Mouse (Mus musculus) embryonic facial prominence, embryonic 10.5 days (tissue): ENCODE results near the gene Olfr1274-ps. TPM values are rescaled to one million over a fixed set of nuclear protein-coding genes. Genes with fewer than 3 reads are reported as not detected.

Source experiments
- DNase-seq: peaks from one replicate; pipeline ENCODE4 v3.0.0-alpha.2; 2017; ENCODE audit warnings: low spot score
- H3K27ac ChIP-seq: fragments of 300-500 bp; sonication (generic); replicated peaks from 2 replicates; pipeline ENCODE4 v1.5.1; 2016; ENCODE audit warnings: mild to moderate bottlenecking
- H3K27me3 ChIP-seq: fragments of 300-500 bp; sonication (generic); replicated peaks from 2 replicates; pipeline ENCODE4 v1.6.1; 2016; ENCODE audit warnings: low read depth, mild to moderate bottlenecking; ENCODE audit not compliant: poor library complexity, severe bottlenecking
- H3K36me3 ChIP-seq: fragments of 300-500 bp; sonication (generic); replicated peaks from 2 replicates; pipeline ENCODE4 v1.6.1; 2016; ENCODE audit warnings: mild to moderate bottlenecking, moderate library complexity
- H3K4me1 ChIP-seq: fragments of 300-500 bp; sonication (generic); 2 replicates; pipeline ENCODE4 v1.6.1; 2016
- H3K4me3 ChIP-seq: fragments of 300-500 bp; sonication (generic); 2 replicates; pipeline ENCODE4 v1.5.1; 2016; ENCODE audit warnings: mild to moderate bottlenecking, moderate library complexity
- H3K9me3 ChIP-seq: fragments of 300-500 bp; sonication (generic); 2 replicates; pipeline ENCODE4 v1.6.1; 2016; ENCODE audit warnings: mild to moderate bottlenecking
- WGBS: fragments of 180-500 bp; shearing (Covaris S2); methylation state at CpG from one replicate; pipeline ENCODE4 v1.1.7; 2016; 5-methylcytosine and 5-hydroxymethylcytosine counted together
- polyA plus RNA-seq: library from polyadenylated mRNA; unstranded; fragments of >200 nt; fragmentation: Nextera tagmentation; extraction: Ambion mirVana; gene quantifications from 2 replicates; pipeline ENCODE4 v1.2.1, GENCODE M21; 2016

Gene Olfr1274-ps
- polyA plus RNA-seq, 1 experiment from 2014 or later, result not detected

DNA sequence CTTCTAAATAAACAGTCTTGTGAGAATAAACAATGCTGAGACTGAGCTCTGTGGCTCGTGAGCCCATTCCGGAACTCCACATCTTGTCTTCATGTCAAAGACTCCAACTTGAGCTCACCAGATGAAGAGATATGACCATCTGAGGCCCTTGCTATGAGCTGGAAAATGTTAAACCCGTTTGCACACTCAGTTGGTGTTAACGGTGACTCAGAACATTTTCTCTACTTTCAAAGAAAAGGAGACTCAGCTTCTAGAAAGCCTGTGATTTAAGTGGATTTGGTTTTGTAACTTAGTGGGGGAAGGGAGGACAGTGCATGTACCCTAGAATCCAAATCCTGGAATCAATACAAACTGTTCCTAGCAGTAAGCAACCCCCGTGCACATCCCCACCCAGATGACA, 45.3 kb downstream of the Olfr1274-ps start:
- H3K27ac ChIP-seq, result no peak overlapping the region
- H3K4me1 ChIP-seq, result peaks cover 6% of the 10 kb centered on the region
- no peak for DNase-seq
- H3K4me3 ChIP-seq, result no peak overlapping the region
- WGBS, result 85% methylated on average over 5 of the region's 5 CpGs
- no peaks in the 10 kb centered on the region for H3K27me3 ChIP-seq
- no peaks in the 10 kb centered on the region for H3K36me3 ChIP-seq
- no peaks in the 10 kb centered on the region for H3K9me3 ChIP-seq

GRCm38 (mm10) chr2:90448967-90449740, 50.7 kb downstream of the Olfr1274-ps start:
- Histone ChIP-seq H3K36me3 (peaks cover 18% of the 10 kb centered on the region), H3K27me3 (no peaks in the 10 kb centered on the region), H3K4me1 (no peaks in the 10 kb centered on the region), H3K27ac (no peak overlapping the region), H3K9me3 (no peaks in the 10 kb centered on the region), H3K4me3 (no peak overlapping the region)
- no peak for DNase-seq
- WGBS, result 78% methylated on average over 15 of the region's 15 CpGs

- H3K4me3 ChIP-seq, result no peak overlapping the region
- no peaks in the 10 kb centered on the region for H3K4me1 ChIP-seq
- H3K9me3 ChIP-seq, result no peaks in the 10 kb centered on the region
- no peaks in the 10 kb centered on the region for H3K27me3 ChIP-seq
- WGBS, result 75% methylated on average over 3 of the region's 3 CpGs
- no peak overlapping the region for H3K27ac ChIP-seq
- H3K36me3 ChIP-seq, result peaks cover 38% of the 10 kb centered on the region
- no peak for DNase-seq
These were observed 53.9 kb downstream of the Olfr1274-ps start for GRCm38 (mm10) chr2:90452380-90452779.

Other genes starting within 250 kb of the Olfr1274-ps start
- gene Olfr1270, start 245.6 kb upstream of the Olfr1274-ps start, polyA plus RNA-seq, result 0.04 TPM in 1 of 2 replicates, not detected in the other
- gene Olfr1506, start 174.2 kb upstream of the Olfr1274-ps start, polyA plus RNA-seq, result not detected in 2 replicates
- gene Olfr142, start 141.1 kb upstream of the Olfr1274-ps start, polyA plus RNA-seq, result not detected in 2 replicates
- not detected in 2 replicates for gene Olfr1271, start 127.7 kb upstream of the Olfr1274-ps start, polyA plus RNA-seq
- gene Olfr1272, start 105.8 kb upstream of the Olfr1274-ps start, polyA plus RNA-seq, result not detected in 2 replicates
- not detected in 2 replicates for gene Gm13769, start 76.5 kb upstream of the Olfr1274-ps start, polyA plus RNA-seq
- gene Ptprj, start 182.0 kb downstream of the Olfr1274-ps start, polyA plus RNA-seq, result 2.4 and 2.7 TPM in 2 replicates